Mouse (Mus musculus) yolk sac, embryonic 10.5 days (tissue): ENCODE measurements around the gene Pard6b.
"Not testable (repeated sequence)": the region's sequence is repeated elsewhere in the genome, so short reads cannot be mapped to it uniquely, and the experiment has no call there.

Experiments
- DNase-seq: peaks from one replicate; pipeline ENCODE4 v3.0.0-alpha.2; 2017; ENCODE audit warnings: low spot score

Pard6b gene

DNA sequence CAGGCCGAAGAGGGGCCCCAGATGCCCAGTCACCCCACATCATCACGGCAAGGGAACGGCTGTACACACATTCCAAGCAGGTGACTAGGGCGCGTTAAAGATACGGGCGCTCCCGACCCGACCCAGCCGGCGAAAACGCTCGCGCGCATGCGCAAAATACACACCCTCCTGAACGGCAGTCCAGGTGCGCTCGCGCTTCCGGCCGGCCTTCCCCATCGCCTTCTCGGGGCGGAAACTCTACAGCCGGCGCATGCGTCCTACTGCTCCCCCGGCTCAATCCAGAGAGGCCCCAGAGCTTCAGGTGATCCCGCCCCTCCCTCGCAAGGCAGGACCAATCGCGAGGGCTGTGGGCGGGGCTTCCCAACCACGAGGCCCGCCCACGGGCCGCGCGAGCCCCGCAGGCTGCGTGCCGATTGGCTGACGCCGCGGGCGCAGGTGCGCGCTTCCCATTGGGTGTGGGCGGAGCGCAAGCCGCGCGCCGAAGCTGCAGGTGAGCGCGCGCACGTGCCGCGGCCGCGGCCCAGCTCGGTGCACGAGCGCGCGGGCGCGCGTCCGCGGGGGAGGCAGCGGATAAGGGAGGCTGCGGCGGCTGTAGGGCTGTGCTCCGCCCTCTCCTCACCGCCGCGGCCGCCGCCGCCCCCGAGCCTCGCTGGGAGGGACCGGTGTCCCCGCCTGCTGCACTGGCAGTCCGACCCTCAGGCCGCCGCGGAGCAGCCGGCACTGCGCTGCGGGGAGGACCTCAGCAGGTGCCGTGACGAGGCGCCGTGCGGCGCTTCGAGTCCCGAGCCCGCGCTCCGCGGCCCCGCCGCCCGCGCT, at the start of gene Pard6b:
Gene Pard6b, plus strand, starts transcription at position 574 of the 816 bp plus-strand sequence.
- peak; percentile 99 for DNase-seq

DNA sequence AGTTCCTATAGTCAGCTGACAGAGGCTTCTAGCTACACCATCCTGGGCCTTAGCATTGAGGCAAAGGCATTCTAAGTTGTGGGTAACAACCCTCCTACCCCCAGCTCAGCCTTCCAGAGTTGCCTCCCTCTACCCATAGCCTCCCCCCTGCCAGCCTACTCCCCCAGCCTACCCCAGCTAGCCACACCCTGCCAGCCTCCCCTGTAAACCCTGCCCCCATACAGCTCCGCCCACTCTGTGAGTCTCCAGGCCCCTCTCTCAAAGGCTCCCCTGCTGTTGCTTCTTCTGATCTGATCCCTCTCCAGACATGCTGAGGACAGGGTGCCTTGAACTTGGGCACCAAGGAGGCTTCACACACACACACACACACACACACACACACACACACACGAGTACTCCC, 49.0 kb upstream of the Pard6b start:
- no peak for DNase-seq

DNA sequence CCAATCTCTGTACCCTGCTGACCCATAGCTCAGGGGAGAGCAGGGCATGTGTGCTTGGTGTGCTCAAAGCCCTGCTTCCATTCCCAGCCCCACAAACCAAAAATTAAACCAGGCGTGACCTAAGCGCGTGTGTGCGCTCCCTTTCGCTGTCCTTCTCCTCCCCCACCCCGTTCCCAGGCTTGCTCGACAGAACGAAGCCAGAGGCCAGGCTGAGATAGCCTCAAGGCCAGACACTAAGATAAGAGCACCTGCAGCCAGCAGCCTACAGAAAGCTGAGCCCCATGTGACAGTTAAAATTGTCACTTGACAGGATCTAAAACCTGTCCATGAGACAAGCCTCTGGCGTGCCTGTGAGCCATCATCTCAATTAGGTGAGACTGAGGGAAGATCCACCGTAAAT, 46.9 kb upstream of the Pard6b start:
- DNase-seq = peak; percentile 74

DNA sequence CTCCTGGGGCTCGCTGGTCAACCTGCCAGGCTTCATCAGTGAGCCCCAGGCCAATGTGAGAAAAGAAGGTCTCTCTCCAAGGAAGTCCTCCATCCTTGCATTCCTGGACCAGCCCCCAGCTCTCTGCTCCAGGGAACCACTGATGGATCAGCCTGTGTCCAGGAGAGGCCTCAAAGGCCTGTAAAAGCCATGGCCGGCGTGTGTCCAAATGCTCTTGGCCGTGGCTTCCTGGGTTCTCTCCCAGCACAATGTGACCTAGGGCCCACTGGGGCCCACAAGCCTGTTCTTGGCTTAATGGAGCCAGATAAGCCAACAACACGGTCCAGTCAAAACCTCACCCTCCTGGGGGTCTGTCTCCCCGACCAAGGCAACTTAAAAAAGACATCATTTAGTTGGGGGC, 44.9 kb upstream of the Pard6b start:
- DNase-seq = no peak

DNA sequence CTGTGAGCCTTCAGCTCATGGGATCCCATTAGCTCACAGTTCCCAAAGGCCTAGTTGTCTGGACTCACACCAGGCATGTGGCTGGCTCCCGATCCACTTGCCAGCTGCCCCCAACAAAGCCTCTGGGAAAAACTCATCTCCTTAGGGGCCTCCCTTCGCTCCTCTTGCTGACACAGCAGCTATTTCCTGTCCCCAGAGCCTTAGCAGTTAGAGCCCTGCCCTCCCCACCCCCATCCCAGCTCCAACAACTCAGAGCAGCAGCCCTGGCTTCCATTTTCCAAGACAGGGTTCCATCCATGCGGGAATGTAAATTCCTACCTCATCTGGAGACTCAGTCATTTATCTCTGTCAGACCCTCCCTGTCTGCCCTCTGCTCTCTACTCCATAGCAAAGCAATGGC, 43.7 kb upstream of the Pard6b start:
- DNase-seq = peak; percentile 81

DNA sequence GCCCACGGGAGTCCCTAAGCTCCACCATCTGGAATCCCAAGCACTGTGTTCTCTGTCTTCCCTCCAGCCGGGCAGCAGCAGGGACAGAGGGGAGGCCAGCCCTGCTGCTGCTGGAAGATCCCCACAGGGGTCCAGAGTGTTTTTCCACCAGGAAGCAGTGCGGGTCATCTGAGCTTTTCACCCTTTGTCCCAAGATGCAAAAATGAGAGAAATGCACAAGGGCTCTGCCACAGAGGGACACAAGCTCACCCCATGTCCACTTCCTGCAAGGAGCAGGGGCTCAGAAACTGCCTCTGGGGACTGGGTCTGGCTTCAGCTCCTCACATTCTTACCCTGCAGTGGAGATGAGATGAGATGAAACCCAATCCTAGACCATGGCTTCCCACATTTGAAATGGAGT, 40.1 kb upstream of the Pard6b start:
- DNase-seq = no peak

DNA sequence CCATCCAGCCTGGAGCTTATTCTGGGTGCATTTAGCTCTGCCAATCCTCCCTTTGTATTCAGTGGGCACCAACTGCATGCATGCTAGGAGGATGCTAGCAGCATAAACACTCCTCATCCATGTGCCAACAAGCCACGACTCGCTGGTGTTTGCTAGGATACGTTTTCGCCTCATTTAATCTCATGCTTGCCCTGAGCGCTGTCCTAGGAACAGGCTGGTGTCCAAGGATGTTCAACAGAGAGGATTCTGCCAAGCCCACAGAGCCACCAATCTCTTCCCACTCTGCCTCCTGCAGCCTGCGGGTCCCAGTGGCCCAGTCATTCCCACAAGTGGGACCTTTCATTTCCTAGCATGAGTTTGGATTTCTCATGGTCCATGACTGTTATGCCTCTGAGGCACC, 38.8 kb upstream of the Pard6b start:
- DNase-seq = no peak

DNA sequence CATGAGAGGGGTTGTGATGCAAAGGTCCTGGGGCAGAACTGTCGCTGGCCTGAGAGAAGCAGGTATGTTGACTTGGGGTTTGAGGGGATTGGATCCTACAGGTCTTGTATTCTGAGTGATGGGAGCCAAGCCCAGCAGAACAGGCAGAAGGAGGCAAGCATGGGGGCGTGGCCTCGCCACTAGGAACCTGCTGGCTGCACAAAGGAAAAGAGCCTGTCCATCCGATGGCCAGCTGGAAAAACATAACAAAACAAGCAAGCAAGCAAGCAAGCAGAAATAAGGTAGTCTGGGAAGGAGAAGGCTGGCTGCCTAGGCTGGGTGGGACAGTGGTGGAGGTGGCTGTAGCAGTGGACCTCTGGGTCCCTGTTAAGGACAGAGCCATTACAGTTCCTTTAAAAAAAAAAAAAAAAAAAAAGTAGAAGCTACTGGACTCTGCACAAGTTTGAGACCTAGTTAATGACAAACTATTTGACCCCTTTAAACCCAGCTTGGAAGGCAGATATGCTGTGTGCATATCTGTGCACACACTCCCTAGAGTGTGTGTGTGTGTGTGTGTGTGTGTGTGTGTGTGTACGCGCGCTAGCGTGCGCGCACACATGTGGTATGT, 36.0 kb upstream of the Pard6b start:
- DNase-seq = peak; percentile 80

DNA sequence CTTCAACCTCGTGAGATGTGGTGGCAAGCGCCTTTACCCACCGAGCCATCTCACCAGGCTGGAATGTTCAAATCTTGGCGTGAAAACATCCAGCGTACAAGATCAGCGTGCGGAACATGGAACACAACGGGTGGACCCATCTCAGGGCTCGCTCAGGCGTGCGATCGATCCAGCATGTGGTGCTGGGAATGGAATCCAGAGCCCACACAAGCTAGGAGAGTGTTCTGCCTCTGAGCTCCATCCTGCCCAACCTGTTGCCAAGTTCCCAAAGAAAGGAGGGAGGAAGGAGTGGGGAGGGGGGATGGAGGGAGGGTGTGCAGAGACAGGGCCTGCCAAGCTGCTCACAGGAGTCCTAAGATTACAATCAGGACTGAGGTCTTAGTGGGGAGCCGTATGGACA, 35.4 kb upstream of the Pard6b start:
- no peak for DNase-seq

DNA sequence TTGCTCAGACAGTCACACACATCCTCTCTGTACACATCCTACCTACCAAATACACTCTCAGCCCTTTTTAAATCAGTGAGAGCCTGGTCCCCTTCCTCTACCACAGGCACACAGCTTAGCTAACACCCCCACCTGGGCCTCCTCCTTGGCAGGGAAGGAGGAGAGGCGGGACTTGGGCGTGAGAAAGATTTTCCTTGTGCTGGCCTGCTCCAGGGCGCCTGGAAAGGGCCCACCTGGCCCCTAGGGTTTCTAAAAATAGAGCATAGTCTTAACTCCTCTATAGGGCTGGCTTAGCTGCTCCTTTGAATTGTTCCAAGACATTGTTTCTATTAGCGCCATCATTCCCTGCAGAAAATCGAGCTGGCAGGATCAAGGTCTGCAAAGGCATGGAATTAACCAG, 35.0 kb upstream of the Pard6b start:
- DNase-seq = no peak

DNA sequence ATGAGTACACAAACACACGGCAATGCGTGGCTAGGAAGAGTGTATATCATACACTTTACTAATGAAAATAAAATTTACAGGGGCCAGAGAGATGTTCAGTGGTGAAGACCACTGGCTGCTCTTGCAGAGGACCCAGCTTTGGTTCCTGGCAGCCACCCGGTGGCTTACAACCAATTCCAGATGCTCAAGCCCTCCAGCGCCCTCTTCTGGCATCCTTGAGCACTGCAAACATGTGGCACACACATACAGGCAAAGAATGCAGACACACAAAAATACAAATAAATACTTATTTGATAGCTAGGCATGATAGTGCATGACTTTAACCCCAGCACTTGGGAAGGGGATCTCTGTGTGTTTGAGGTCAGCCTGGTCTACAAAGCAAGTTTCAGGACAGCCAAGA, 34.3 kb upstream of the Pard6b start:
- no peak for DNase-seq

DNA sequence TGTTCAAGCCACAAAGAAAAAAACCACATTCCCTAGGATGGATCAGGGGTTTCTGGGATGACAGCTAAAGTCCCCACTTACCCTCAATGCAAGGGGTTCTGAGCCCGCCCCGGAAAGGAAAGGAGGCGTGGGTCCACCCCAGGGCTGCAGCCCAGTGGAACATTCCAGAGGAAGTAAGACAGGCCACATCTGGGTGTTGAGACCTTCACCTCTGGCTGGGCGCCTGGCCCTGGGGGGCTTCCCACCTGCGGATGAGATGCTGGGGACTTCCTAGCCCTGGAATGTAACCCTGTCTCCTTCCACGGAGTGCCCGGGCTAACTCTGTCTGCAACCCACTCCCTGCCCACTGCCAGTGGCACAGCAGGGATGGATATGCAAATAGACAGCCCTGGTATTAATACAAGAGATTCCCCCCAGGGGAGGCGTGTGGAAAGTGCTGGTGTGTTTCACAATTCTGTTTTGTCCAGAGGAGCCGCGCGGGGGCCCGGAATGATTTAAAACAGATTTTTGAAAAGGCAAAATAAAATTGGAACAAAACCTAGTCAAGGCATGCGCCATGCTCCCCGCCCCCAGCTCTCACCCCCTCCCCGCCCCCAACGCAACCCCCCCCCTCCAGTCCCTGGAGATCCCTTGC, 31.7 kb upstream of the Pard6b start:
- no peak for DNase-seq

DNA sequence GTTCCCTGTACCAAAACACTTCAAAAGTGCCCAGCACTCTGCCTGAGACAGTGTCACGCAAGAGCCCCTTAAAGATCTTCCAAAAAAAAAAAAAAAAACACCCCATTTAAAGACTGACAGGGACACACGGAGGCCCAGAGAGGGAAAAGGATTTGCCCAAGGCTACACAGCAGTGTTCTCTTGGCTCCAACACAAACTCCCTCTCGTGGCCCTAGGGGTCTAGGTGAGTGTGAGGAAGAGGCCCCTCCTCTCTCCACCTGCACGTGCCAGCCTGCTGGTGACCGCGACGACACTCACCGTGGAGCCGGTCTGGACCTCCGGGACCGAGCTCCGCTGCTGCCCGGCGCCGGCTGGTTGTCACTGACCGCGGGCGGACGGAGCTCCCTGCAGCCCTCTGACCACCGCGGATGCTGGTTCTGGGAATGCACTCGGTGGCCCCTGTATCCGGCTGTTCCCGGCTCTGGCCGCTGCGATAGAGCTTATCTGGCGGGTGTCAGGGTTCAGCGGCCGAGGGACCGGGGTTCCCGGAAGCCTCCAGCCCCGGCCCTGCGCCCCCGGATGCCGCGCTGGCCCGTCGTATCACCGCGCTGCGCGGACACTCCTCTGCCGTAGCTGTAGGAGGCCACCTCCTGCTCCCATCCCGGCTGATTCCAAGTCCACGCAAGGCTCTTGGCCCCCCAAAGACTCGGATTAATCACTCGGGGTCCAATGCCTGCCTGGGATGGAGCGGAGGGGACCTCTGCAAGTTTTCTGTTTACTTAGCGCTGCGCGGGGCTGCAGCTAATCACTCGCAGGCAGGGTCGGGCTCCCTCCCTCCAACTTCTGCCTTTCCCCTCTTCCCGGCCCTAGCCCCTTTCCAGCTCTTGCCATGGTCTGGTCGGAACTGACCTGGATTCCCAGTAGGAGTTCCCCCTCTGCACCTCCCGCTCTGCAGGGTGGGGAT, 30.5 kb upstream of the Pard6b start:
- DNase-seq = peak; percentile 61

DNA sequence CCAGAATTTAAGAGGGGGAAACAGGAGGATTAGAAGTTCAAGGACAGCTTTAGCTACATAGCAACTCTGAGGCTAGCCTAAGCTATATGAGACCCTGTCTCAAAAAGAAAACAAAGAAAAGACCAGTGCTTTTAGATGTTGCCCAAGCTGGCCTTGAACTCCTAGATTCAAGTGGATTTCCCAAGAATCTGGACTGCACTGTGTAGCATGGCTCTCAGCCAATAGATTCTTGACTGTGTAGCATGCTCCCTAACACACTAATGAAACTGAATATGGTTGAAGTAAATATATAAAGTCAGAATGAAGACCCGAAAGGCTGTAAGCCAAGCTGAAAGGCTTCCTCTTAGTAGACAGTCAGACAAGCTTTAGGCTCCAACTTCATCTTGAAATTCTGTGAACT, 28.6 kb upstream of the Pard6b start:
- no peak for DNase-seq

DNA sequence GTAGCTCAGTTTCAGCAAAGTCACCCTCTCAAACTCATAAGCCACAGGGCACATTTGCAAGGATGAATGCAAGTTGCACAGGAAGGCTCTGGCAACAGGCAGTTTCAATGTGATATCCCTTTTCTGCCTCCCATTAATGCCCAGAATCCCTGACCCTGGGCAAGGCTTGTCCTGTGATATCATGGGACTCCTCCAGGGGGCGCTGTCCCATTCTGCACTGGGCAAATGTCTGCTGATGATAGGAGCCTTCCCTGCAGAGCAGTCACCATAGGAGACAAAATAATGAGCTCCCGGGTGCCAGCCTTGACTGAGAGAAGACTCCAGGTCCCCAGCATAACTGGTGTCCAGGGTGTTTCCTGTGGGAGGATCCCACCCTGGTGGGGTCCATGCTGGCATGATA, 28.1 kb upstream of the Pard6b start:
- peak; percentile 45 for DNase-seq

DNA sequence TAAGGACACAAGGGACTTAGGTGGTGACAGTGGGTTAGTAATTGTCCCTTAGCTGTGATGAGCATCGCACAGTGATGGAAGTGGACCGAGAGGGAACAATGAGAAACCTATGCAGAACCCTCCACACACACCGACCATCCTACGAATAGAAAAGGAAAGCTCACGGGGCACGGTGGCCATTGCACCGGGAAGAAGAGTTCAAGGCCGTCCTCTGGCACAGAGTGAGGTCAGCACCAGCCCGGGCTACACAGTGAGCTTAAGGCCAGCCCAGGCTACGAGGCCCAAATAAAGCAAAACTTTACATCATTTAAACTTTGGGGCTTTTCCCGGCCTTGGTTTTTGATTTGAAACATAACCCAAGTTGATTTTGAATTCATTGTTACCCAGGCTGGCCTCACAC, 26.7 kb upstream of the Pard6b start:
- DNase-seq = no peak

DNA sequence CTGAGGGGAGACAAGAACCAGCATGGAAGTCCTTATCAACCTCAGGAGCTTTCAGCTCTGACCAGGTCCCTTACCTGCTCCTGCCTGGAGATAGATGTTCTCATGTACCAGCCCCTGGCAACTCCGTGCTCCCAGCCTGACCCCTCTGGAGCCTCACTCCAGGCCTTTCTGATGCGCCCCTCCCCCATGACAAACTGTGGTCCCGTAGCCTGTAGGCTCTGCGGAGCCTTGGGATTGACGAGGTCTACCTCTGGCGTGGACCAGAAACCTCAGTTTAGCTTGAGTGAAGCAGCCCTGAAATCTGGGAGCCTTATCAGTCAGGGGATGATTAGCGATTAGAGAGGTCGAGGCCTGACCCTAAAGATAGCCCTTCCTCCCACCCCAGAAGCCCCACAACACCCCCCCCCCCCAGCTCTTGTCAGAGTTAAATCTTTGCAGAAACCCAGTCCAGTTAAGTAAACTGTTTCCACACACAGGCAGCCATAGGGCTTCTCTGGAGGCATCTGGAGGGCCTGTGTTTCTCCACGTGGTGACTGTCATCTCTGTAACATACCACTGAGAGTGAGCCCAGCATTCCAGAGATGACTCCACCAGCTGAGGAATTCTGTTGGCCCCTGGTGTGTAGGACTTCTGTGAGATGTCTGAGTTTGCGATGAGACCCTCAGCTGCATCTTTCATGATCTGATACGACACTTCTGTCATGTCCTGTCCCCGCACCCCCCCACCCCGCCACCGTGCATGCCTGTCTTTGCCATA, 24.7 kb upstream of the Pard6b start:
- peak; percentile 83 for DNase-seq

DNA sequence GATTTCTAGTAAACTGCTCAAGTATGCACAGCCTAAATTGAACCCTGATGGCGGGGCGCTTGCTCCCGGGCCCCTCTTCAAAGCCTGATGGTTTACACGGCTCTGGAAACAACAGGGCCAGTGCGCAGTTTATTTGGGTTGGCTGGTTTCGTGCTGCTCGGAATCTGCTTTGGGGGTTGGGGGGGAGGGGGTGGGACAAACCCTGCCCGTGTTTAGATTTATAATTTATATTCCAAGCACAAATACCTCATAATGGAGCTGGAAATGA, 24.2 kb upstream of the Pard6b start:
- DNase-seq = no peak

DNA sequence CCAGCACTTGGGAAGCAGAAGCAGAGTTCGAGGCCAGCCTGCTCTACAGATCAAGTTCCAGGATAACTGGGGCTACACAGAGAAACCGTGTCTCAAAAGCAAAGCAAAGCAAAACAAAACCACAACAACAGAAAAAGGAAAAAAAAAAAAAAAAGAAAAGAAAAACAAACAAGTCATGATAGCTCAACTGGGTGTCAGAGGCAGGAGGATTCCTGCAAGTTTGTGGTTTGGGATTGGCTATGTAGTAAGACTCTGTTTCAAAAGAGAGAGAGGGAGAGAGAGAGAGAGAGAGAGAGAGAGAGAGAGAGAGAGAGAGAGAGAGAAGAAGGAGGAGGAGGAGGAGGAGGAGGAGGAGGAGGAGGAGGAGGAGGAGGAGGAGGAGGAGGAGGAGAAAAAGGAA, 22.9 kb upstream of the Pard6b start:
- not testable (repeated sequence) for DNase-seq

DNA sequence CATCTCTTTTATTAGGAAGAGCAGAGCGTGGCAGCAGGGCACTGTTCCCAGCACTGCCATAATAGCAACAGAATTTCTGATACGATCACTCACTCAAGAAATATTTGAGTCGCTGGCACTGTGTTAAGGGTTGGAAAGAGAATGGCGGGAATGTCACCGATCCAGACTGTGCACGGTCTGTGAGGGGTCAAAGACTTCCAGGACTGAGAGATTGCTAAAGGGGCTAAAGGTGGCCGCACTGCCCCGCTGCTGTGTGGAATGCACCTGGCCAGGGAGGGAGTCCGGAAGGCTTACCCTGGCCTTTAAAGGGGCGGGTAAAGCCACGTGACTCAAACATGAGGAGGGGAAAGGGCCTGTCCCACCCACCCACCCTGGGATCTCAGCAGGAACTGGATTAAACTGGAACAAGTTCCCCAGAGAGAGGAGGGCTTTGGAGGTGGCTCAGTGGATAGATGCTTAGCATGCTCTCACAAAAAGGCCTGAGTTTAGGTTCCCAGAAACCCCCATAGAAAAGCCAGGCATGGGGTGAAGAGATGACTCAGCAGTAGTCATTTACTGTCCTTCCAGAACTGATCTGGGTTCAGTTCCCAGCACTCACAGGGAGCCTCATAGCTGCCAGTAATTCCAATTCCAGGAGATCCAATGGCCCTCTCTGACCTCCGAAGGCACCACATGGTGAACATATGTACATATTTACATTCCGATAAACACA, 22.2 kb upstream of the Pard6b start:
- DNase-seq = peak; percentile 84

DNA sequence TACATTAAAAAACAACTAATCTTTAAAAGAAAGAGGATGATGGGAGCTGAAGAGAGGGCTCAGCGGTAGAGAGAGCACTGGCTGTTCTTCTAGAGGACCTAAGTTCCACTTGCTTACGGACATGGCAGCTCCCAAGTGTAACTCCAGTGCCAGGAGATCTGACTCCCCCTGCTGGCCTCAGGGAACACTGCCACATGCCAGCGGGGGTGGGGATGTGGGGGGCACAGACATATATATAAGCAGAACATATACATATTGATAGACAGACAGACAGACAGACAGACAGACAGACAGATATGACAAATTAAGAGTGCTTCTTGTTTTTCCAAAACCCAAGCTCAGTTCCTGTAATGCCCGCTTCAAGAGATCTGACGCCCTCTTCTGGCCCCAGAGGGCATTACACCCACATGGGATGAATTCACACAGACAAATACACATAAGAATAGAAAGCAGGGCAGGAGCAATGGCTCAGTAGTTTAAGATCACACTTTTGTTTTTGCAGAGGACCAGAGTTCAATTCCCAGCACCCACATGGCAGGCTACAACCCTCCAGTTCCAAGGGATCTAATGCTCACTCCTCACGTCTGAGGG, 21.5 kb upstream of the Pard6b start:
- DNase-seq = no peak
